10 mouse cellular contexts compared by ENCODE assay signal in genomic region chr7:73772275-73772765, GRCm38 (mm10). TPM values are rescaled to one million over a fixed set of nuclear protein-coding genes. Genes with fewer than 3 reads are reported as not detected.
DNase-seq lines count a peak whose midpoint lies in the region; ATAC-seq and TF ChIP-seq lines count a peak whose summit lies in the region.
"Had no signal": no experiment of that assay in that cellular context is flagged by ENCODE, and none has a peak within 500 bp of the region (broad histone marks: within the 10 kb centered on the region; RNA-seq: fewer than 3 reads in every experiment).

No protein-coding gene starts in this region.

- in situ Hi-C loops in ES-E14 (cut with MboI; ENCODE audit: low sequenced_read_pairs in 2 of 2, unreplicated experiment in 2 of 2) = no loop called here

- H3K4me1 ChIP-seq in heart, embryonic 10.5 days = peaks cover 27% of the 10 kb centered on the region
- H3K4me1 ChIP-seq in ES-E14 (ENCODE audit: control insufficient read depth in 2 of 2, insufficient read depth in 2 of 2, low read length in 2 of 2, poor library complexity in 1 of 2) = no peaks in the 10 kb centered on the region; a peak in 1 of 4 replicates
- peaks cover 13% of the 10 kb centered on the region for H3K4me1 ChIP-seq in liver, embryonic 15.5 days (replicated peaks)

- no peak for ATAC-seq in liver, embryonic 15.5 days (ENCODE audit: insufficient read depth)

- peak; percentile 21 for DNase-seq in heart, postnatal 4 days
- DNase-seq in heart, embryonic 10.5 days (ENCODE audit: low spot score) = no peak
- peak; percentile 20 for DNase-seq in ES-E14 (ENCODE audit: low read depth, low spot score)
- peak; percentile 31 for DNase-seq in brain, adult 2 months (ENCODE audit: low read depth, low spot score)
- no peak for DNase-seq in embryo, embryonic 11 days
- DNase-seq in Muller cell, postnatal 12 days (ENCODE audit: inconsistent ontology term) = no peak
- DNase-seq in frontal cortex, postnatal 25 days (ENCODE audit: low spot score in 2 of 2) = no peak
- DNase-seq: thymus, adult 18-20 months had no signal

- H3K9me3 ChIP-seq in heart, embryonic 10.5 days = no peaks in the 10 kb centered on the region
- H3K9me3 ChIP-seq in ES-E14 (ENCODE audit: control insufficient read depth, insufficient read depth, low read depth, low read length) = no peaks in the 10 kb centered on the region
- no peaks in the 10 kb centered on the region for H3K9me3 ChIP-seq in liver, embryonic 15.5 days (replicated peaks)
- H3K9me3 ChIP-seq: hindbrain, embryonic 12.5 days had no signal

- H3K9ac ChIP-seq in ES-E14 (ENCODE audit: insufficient read depth, low read depth, low read length, poor library complexity, severe bottlenecking) = no peak overlapping the region
- H3K9ac ChIP-seq in liver, embryonic 15.5 days = no peak overlapping the region
- H3K9ac ChIP-seq: hindbrain, embryonic 12.5 days had no signal

- no peak overlapping the region for H3K27ac ChIP-seq in heart, embryonic 10.5 days
- no peak overlapping the region for H3K27ac ChIP-seq in ES-E14 (ENCODE audit: insufficient read depth, low read depth, low read length, poor library complexity, severe bottlenecking)
- no peak overlapping the region for H3K27ac ChIP-seq in liver, embryonic 15.5 days (replicated peaks)
- H3K27ac ChIP-seq: hindbrain, embryonic 12.5 days had no signal

- no peaks in the 10 kb centered on the region for H3K27me3 ChIP-seq in heart, embryonic 10.5 days (ENCODE audit: insufficient read depth, poor library complexity, severe bottlenecking)
- no peaks in the 10 kb centered on the region for H3K27me3 ChIP-seq in liver, embryonic 15.5 days
- H3K27me3 ChIP-seq: hindbrain, embryonic 12.5 days had no signal

- 68% methylated on average over 14 of the region's 14 CpGs for WGBS in heart, embryonic 10.5 days
- 59% methylated on average over 14 of the region's 14 CpGs for WGBS in liver, embryonic 15.5 days (ENCODE audit: insufficient replicate concordance)

- H3K36me3 ChIP-seq in heart, embryonic 10.5 days = 0 out of 2 replicates have a peak, but pooled peaks cover 7% of the 10 kb centered on the region
- H3K36me3 ChIP-seq in ES-E14 (ENCODE audit: control insufficient read depth, insufficient read depth, low read length, poor library complexity, severe bottlenecking) = no peaks in the 10 kb centered on the region
- no peaks in the 10 kb centered on the region for H3K36me3 ChIP-seq in liver, embryonic 15.5 days (replicated peaks)
- H3K36me3 ChIP-seq: hindbrain, embryonic 12.5 days had no signal

- H3K4me3 ChIP-seq in heart, embryonic 10.5 days = no peak overlapping the region
- H3K4me3 ChIP-seq in ES-E14 (ENCODE audit: insufficient read depth in 1 of 2, low read depth in 1 of 2, low read length in 2 of 2, poor library complexity in 1 of 2, severe bottlenecking in 1 of 2) = peak overlapping the region in 1 of 2 experiments; percentile 15; a peak in 1 of 4 replicates
- H3K4me3 ChIP-seq in liver, embryonic 15.5 days (replicated peaks) = peak overlapping the region; percentile 32
- H3K4me3 ChIP-seq: hindbrain, embryonic 12.5 days had no signal

- peak overlapping the region; percentile 56 for H3K4me2 ChIP-seq in liver, embryonic 15.5 days
- H3K4me2 ChIP-seq: hindbrain, embryonic 12.5 days had no signal

TF ChIP-seq in ES-E14, 5 proteins besides CTCF, POLR2A, EP300 and RAD21:
- TF ChIP-seq MAFK (IDR thresholded peaks at IDR 0.05; ENCODE audit: insufficient read depth, low read depth, low read length) (no peak), ZC3H11A (IDR thresholded peaks at IDR 0.05; ENCODE audit: borderline replicate concordance, low read depth, low read length) (no peak), HCFC1 (IDR thresholded peaks at IDR 0.05; ENCODE audit: borderline replicate concordance, insufficient read depth, low read length) (no peak), CHD2 (IDR thresholded peaks at IDR 0.05; ENCODE audit: low read depth, low read length) (no peak), ZNF384 (IDR thresholded peaks at IDR 0.05; ENCODE audit: low read depth, low read length) (no peak)
TF ChIP-seq in ES-E14: peak in this region for 0.

RNA-seq across cellular contexts. Expression of gene Fam174b, which starts 32.2 kb away (rescaled TPM):
- 100 to 1,000 TPM; 112 to 113 TPM for total RNA-seq in heart, postnatal 4 days (2021)
- 21.0 and 24.1 TPM in 2 replicates for polyA plus RNA-seq in heart, embryonic 10.5 days (2016; fragmentation: Nextera tagmentation; extraction: Ambion mirVana)
- total RNA-seq in ES-E14 (2012; rRNA removed) = 5.7 and 6.5 TPM in 2 replicates
- polyA plus RNA-seq in liver, embryonic 15.5 days (2015; fragmentation: Nextera tagmentation; extraction: Ambion mirVana) = 3.5 and 3.9 TPM in 2 replicates

Comparison
In these comparisons a context has a peak if more than half of its experiments do, and no peak if none do; other contexts are left out.
1. DNase-seq: peak in heart, postnatal 4 days (single experiment), ES-E14 (single experiment) and brain, adult 2 months (single experiment); none in heart, embryonic 10.5 days (single experiment), embryo, embryonic 11 days (single experiment), Muller cell, postnatal 12 days (single experiment) and frontal cortex, postnatal 25 days (0 of 2).
2. RNA of gene Fam174b, which starts 32.2 kb away (total RNA-seq): 112 to 113 TPM in heart, postnatal 4 days; 5.7 to 6.5 TPM in ES-E14; every median in the first group is over 10 times any median in the second.